Comparison of ENCODE assay signal across 19 mouse cellular contexts in the genomic region with DNA sequence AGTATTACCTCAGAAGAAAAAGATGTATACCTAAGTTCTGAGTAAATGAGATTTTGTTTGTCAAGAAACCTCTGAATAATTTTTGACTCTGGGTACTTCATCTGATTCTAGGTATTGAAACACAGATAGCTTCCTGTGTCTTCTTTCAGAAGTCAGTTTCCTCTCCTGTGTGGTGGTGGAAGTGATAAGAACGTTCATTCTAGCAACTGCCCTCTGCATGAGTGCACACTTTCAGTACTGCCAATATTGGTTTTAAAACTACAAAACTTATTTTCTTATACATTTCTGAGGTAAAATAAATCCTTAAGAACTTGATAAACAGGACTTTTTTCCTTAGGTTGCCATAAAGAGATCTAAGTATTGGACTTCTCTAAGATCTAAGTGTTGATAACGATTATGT.
DNase-seq lines count a peak whose midpoint lies in the region; ATAC-seq lines count a peak whose summit lies in the region.
"Had no signal": no experiment of that assay in that cellular context is flagged by ENCODE, and none has a peak within 500 bp of the region (broad histone marks: within the 10 kb centered on the region; RNA-seq: fewer than 3 reads in every experiment).

No protein-coding gene starts in this region.

- peak; percentile 23 for DNase-seq in thymus, postnatal 0 days (ENCODE audit: low spot score)
- DNase-seq in thymus, postnatal 14 days: no peak
- no peak for DNase-seq in kidney, postnatal 36 days
- DNase-seq in adrenal gland, postnatal 14 days: no peak
- DNase-seq in layer of hippocampus, adult 9-10 months (ENCODE audit: low spot score): no peak
- DNase-seq: adrenal gland, adult 8-10 months; cerebellum, adult 2 months; cerebellum, postnatal 25 days; embryo, embryonic 11 days; gastrocnemius, adult 2 months; heart, postnatal 4 days; kidney, postnatal 4 days; layer of hippocampus, adult 9-11 months; lung, adult 2 months; lung, postnatal 14 days had no signal

- ATAC-seq in activated CD4-positive, CD25-positive, alpha-beta regulatory T cell, adult 4 months: peak; percentile 88
- ATAC-seq in megakaryocyte progenitor cell, adult 5-6 weeks (replicated peaks; ENCODE audit: poor library complexity): peak; percentile 87
- ATAC-seq: forebrain, embryonic 13.5 days; intestine, embryonic 16.5 days had no signal
